Mouse (Mus musculus): Measurements from ENCODE around the gene Vmac. TPM values are rescaled to one million over a fixed set of nuclear protein-coding genes. Genes with fewer than 3 reads are reported as not detected.

Gene Vmac
- total RNA-seq, 2 experiments from 2014 or later = 5.4 to 5.8 TPM

Other genes starting within 250 kb of the Vmac start
- gene Ptprs, start 241.5 kb downstream of the Vmac start, total RNA-seq (2021) = 10 to 100 TPM; 38.2 to 44.4 TPM
- gene Znrf4, start 205.6 kb downstream of the Vmac start, total RNA-seq (2021) = not detected
- gene Gm20219, start 163.6 kb downstream of the Vmac start, total RNA-seq (2021) = under 1 TPM; 0.27 to 0.42 TPM
- gene Safb2, start 133.4 kb downstream of the Vmac start, total RNA-seq (2021) = 10 to 100 TPM; 25.1 to 34.9 TPM
- 10 to 100 TPM; 39.4 to 46.2 TPM for gene Safb, start 133.2 kb downstream of the Vmac start, total RNA-seq (2021)
- gene 2410015M20Rik, start 108.3 kb downstream of the Vmac start, total RNA-seq (2021) = 100 to 1,000 TPM; 193 to 194 TPM
- gene Rpl36, start 104.6 kb downstream of the Vmac start, total RNA-seq (2021) = 100 to 1,000 TPM; 679 to 780 TPM
- 10 to 100 TPM; 50.3 to 54.5 TPM for gene Lonp1, start 91.1 kb downstream of the Vmac start, total RNA-seq (2021)
- not detected for gene Catsperd, start 89.9 kb downstream of the Vmac start, total RNA-seq (2021)
- gene Ranbp3, start 44.7 kb downstream of the Vmac start, total RNA-seq (2021) = 10 to 100 TPM; 34.2 to 35.1 TPM
- gene Ndufa11, start 255 bp downstream of the Vmac start, total RNA-seq (2021) = 100 to 1,000 TPM; 433 to 458 TPM
- 1 to 10 TPM in 1 of 2 experiments, under 1 TPM in 1; 0.47 to 1.4 TPM for gene Nrtn, start 39.5 kb upstream of the Vmac start, total RNA-seq (2021)
- gene Dus3l, start 46.7 kb upstream of the Vmac start, total RNA-seq (2021) = 10 to 100 TPM; 12.9 to 13.2 TPM
- under 1 TPM in 1 of 2 experiments, not detected in 1; 0.14 TPM for gene Prr22, start 52.2 kb upstream of the Vmac start, total RNA-seq (2021)
- gene Rfx2, start 113.0 kb upstream of the Vmac start, total RNA-seq (2021) = 1 to 10 TPM; 3.3 to 4.7 TPM
- not detected for gene Acsbg2, start 156.4 kb upstream of the Vmac start, total RNA-seq (2021)
- not detected for gene 1700061G19Rik, start 157.5 kb upstream of the Vmac start, total RNA-seq (2021)
- 10 to 100 TPM; 13.9 to 17.1 TPM for gene Mllt1, start 217.4 kb upstream of the Vmac start, total RNA-seq (2021)

All from gastrocnemius, postnatal 14 days (tissue).